Mouse (Mus musculus) brain, embryonic 14.5 days (tissue): Measurements from ENCODE around the gene Dync1i2.

Experiments used
- CTCF ChIP-seq: fragments of 200-500 bp; IDR thresholded peaks from 2 replicates; pipeline ENCODE4 v1.5.1; 2012; ENCODE audit warnings: inconsistent platforms, mild to moderate bottlenecking, moderate library complexity, borderline replicate concordance; ENCODE audit not compliant: insufficient read depth, insufficient read length; ENCODE audit errors: extremely low read depth
- POLR2A ChIP-seq: fragments of 200-500 bp; IDR thresholded peaks from 2 replicates; pipeline ENCODE4 v1.6.1; 2012; ENCODE audit warnings: mild to moderate bottlenecking, inconsistent platforms, borderline replicate concordance; ENCODE audit not compliant: poor library complexity, insufficient read depth, insufficient read length, severe bottlenecking; ENCODE audit errors: extremely low read depth

DNA sequence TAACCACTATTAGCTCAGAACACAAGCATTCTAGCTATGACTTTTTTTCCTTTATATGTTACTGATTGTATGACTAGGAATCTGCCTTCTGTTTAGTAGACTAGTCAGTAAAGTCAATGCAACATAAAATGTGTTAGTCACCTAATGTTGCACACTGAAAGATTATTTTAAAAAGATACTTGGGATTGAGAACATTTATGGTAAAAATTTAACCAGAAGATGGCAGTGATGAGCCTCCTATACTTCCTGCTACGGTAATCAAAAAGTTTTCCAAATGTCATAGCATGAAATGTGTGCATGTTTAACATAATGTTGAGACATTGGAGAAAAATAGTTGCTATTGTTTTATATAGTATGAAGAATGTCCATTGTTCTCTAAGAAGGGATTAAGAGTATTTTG, 15.9 kb downstream of the Dync1i2 start:
- no peak for TF ChIP-seq CTCF
- TF ChIP-seq POLR2A, result no peak
